In the genomic region with DNA sequence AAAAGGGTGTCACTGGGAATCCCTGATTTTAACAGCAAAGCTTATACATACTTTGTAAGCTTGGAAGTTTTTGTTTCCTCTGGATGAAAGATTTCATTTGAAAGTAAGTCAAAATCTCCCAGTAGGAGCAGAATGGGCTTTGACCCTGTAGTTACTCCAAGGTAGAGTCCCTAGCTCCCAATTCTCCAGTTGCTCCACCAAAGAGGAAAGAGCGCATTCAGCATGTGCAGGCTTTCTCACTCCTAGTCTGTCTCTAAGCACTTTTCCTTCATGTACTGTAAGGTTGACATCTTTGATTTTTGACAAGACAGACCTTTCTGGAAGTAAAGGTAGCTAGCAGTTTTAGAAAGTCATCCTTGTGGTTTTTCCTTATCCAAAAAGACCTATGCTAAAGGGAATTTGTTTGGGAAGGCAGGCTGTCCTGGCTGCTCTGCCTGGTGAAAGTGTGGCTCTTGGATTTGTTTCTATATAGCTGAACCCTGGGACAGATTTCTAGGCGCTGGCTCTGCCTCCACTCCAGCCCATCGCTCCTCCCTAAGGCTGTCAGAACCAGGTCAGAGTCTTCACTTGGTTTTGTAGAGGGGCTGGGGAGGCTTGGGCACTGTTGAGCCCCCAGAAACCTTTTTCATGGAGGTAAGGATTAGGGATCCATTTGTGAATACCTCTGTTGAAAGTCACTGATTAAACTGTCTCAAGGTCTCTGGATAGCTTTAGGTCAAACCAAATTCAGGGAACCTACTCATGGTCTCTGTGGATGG, we compare ENCODE assay signal across 8 mouse cellular contexts. TPM values are rescaled to one million over a fixed set of nuclear protein-coding genes. Genes with fewer than 3 reads are reported as not detected.
DNase-seq lines count a peak whose midpoint lies in the region; ATAC-seq lines count a peak whose summit lies in the region.

No protein-coding gene starts in this region.

- H3K27ac ChIP-seq in kidney, embryonic 15.5 days: peak overlapping the region; percentile 93
- peak overlapping the region; percentile 96 for H3K27ac ChIP-seq in heart, embryonic 15.5 days
- peak overlapping the region; percentile 100 for H3K27ac ChIP-seq in liver, embryonic 16.5 days (ENCODE audit: low read length)

- no peak overlapping the region for H3K4me3 ChIP-seq in kidney, embryonic 15.5 days (replicated peaks)
- peak overlapping the region; percentile 18; the same call in 1 of the 2 replicates for H3K4me3 ChIP-seq in heart, embryonic 15.5 days
- peak overlapping the region; percentile 56 for H3K4me3 ChIP-seq in liver, embryonic 16.5 days (ENCODE audit: low read depth, low read length)

- ATAC-seq in kidney, embryonic 15.5 days (replicated peaks; ENCODE audit: low FRiP score): no peak
- no peak for ATAC-seq in heart, embryonic 15.5 days (replicated peaks; ENCODE audit: insufficient number of reproducible peaks, insufficient read depth, low FRiP score, low read depth)
- ATAC-seq in liver, embryonic 16.5 days (ENCODE audit: low read depth): no peak
- ATAC-seq in inflammation-experienced regulatory T-cells, adult 6 months: no peak
- no peak for ATAC-seq in erythroid progenitor cell, adult 5-6 weeks (replicated peaks; ENCODE audit: low FRiP score, poor library complexity, severe bottlenecking)

- peak overlapping the region; percentile 9; the same call in 1 of the 2 replicates for H3K9ac ChIP-seq in kidney, embryonic 15.5 days
- peak overlapping the region; percentile 34; the same call in 1 of the 2 replicates for H3K9ac ChIP-seq in heart, embryonic 15.5 days
- peak overlapping the region; percentile 79 for H3K9ac ChIP-seq in liver, embryonic 16.5 days (ENCODE audit: low read depth, low read length)

- 0 out of 2 replicates have a peak, but pooled peaks cover 7% of the 10 kb centered on the region for H3K36me3 ChIP-seq in kidney, embryonic 15.5 days
- no peaks in the 10 kb centered on the region for H3K36me3 ChIP-seq in heart, embryonic 15.5 days
- peaks cover 2% of the 10 kb centered on the region; the same call in 1 of the 2 replicates for H3K36me3 ChIP-seq in liver, embryonic 16.5 days (ENCODE audit: control insufficient read depth, insufficient read depth)

- WGBS in kidney, embryonic 15.5 days: 77% methylated on average over 3 of the region's 3 CpGs
- 72% methylated on average over 3 of the region's 3 CpGs for WGBS in heart, embryonic 15.5 days
- WGBS in liver, embryonic 16.5 days (ENCODE audit: insufficient replicate concordance): 54% methylated on average over 3 of the region's 3 CpGs

- H3K27me3 ChIP-seq in kidney, embryonic 15.5 days: no peaks in the 10 kb centered on the region
- no peaks in the 10 kb centered on the region for H3K27me3 ChIP-seq in heart, embryonic 15.5 days
- no peaks in the 10 kb centered on the region for H3K27me3 ChIP-seq in liver, embryonic 16.5 days (ENCODE audit: control insufficient read depth, insufficient read depth, low read depth, low read length)

- H3K4me1 ChIP-seq in kidney, embryonic 15.5 days: peaks cover 35% of the 10 kb centered on the region
- H3K4me1 ChIP-seq in heart, embryonic 15.5 days (replicated peaks): peaks cover 37% of the 10 kb centered on the region
- H3K4me1 ChIP-seq in liver, embryonic 16.5 days (ENCODE audit: control insufficient read depth, low read depth, low read length): peaks cover 47% of the 10 kb centered on the region

- no peaks in the 10 kb centered on the region for H3K9me3 ChIP-seq in kidney, embryonic 15.5 days (replicated peaks)
- H3K9me3 ChIP-seq in heart, embryonic 15.5 days (replicated peaks): no peaks in the 10 kb centered on the region
- H3K9me3 ChIP-seq in liver, embryonic 16.5 days (replicated peaks; ENCODE audit: control insufficient read depth, low read length): no peaks in the 10 kb centered on the region

- DNase-seq in kidney, adult 8-10 months: no peak
- peak; percentile 73 for DNase-seq in adipocyte (ENCODE audit: low spot score)
- DNase-seq in layer of hippocampus, adult 18-20 months (ENCODE audit: low spot score in 2 of 2): no peak

- H3K4me2 ChIP-seq in kidney, embryonic 15.5 days: peak overlapping the region; percentile 24
- H3K4me2 ChIP-seq in heart, embryonic 15.5 days: peak overlapping the region; percentile 55
- H3K4me2 ChIP-seq in liver, embryonic 16.5 days (ENCODE audit: low read depth, low read length): peak overlapping the region; percentile 79

RNA-seq across cellular contexts. Expression of gene Zc3h4, which starts 3.8 kb away (rescaled TPM):
- polyA plus RNA-seq in kidney, embryonic 15.5 days (2015; fragmentation: Nextera tagmentation; extraction: Ambion mirVana): 15.5 and 17.1 TPM in 2 replicates
- polyA plus RNA-seq in heart, embryonic 15.5 days (2015; fragmentation: Nextera tagmentation; extraction: Ambion mirVana): 7.9 and 13.2 TPM in 2 replicates
- polyA plus RNA-seq in liver, embryonic 16.5 days (2015; fragmentation: Nextera tagmentation; extraction: Ambion mirVana): 7.0 and 7.2 TPM in 2 replicates
- polyA plus RNA-seq in inflammation-experienced regulatory T-cells, adult 6 months (2017; shearing (Covaris generic)): 10 to 100 TPM; 13.1 to 20.1 (median 17.3) TPM
- 10 to 100 TPM; 55.9 to 56.9 TPM for total RNA-seq in layer of hippocampus, adult 18-20 months (2021)
- 43.6 and 44.0 TPM in 2 replicates for total RNA-seq in erythroid progenitor cell, adult 5-6 weeks (2015; ENCODE audit: low replicate concordance)
- total RNA-seq in erythroid progenitor cell, adult 5-6 weeks (2017; ENCODE audit: low replicate concordance): 89.2 and 100.0 TPM in 2 replicates

RNA-seq across cellular contexts. Expression of gene Sae1, which starts 16.9 kb away (rescaled TPM):
- polyA plus RNA-seq in kidney, embryonic 15.5 days (2015; fragmentation: Nextera tagmentation; extraction: Ambion mirVana): 327 and 334 TPM in 2 replicates
- 187 and 209 TPM in 2 replicates for polyA plus RNA-seq in heart, embryonic 15.5 days (2015; fragmentation: Nextera tagmentation; extraction: Ambion mirVana)
- 84.3 and 90.7 TPM in 2 replicates for polyA plus RNA-seq in liver, embryonic 16.5 days (2015; fragmentation: Nextera tagmentation; extraction: Ambion mirVana)
- 100 to 1,000 TPM in 1 of 3 experiments, 10 to 100 TPM in 2; 72.6 to 121 (median 77.7) TPM for polyA plus RNA-seq in inflammation-experienced regulatory T-cells, adult 6 months (2017; shearing (Covaris generic))
- 100 to 1,000 TPM in 1 of 2 experiments, 10 to 100 TPM in 1; 95.4 to 100 TPM for total RNA-seq in layer of hippocampus, adult 18-20 months (2021)
- total RNA-seq in erythroid progenitor cell, adult 5-6 weeks (2015; ENCODE audit: low replicate concordance): 36.5 and 43.6 TPM in 2 replicates
- total RNA-seq in erythroid progenitor cell, adult 5-6 weeks (2017; ENCODE audit: low replicate concordance): 113 and 196 TPM in 2 replicates

RNA-seq across cellular contexts. Expression of gene Tmem160, which starts 48.1 kb away (rescaled TPM):
- polyA plus RNA-seq in kidney, embryonic 15.5 days (2015; fragmentation: Nextera tagmentation; extraction: Ambion mirVana): 51.0 and 55.9 TPM in 2 replicates
- 76.1 and 76.3 TPM in 2 replicates for polyA plus RNA-seq in heart, embryonic 15.5 days (2015; fragmentation: Nextera tagmentation; extraction: Ambion mirVana)
- 23.4 and 23.6 TPM in 2 replicates for polyA plus RNA-seq in liver, embryonic 16.5 days (2015; fragmentation: Nextera tagmentation; extraction: Ambion mirVana)
- 1 to 10 TPM; 5.3 to 7.7 (median 7.6) TPM for polyA plus RNA-seq in inflammation-experienced regulatory T-cells, adult 6 months (2017; shearing (Covaris generic))
- total RNA-seq in layer of hippocampus, adult 18-20 months (2021): 10 to 100 TPM; 63.6 to 66.4 TPM
- total RNA-seq in erythroid progenitor cell, adult 5-6 weeks (2015; ENCODE audit: low replicate concordance): 6.8 and 8.0 TPM in 2 replicates
- 1.9 and 5.9 TPM in 2 replicates for total RNA-seq in erythroid progenitor cell, adult 5-6 weeks (2017; ENCODE audit: low replicate concordance)

Comparison
In these comparisons a context has a peak if more than half of its experiments do, and no peak if none do; other contexts are left out.
1. H3K4me2 ChIP-seq: peak in every context shown above with its lines; median percentile 79 in liver, embryonic 16.5 days; 55 in heart, embryonic 15.5 days; 24 in kidney, embryonic 15.5 days.
2. H3K9ac ChIP-seq: peak in every context shown above with its lines; median percentile 79 in liver, embryonic 16.5 days; 34 in heart, embryonic 15.5 days; 9 in kidney, embryonic 15.5 days.